Mouse (Mus musculus) adrenal gland (tissue): Measurements from ENCODE around the gene Rtl8a.
"Not testable (repeated sequence)": the region's sequence is repeated elsewhere in the genome, so short reads cannot be mapped to it uniquely, and the experiment has no call there.

Source experiments
- intact Hi-C: fragments of 180-260 bp; cut with DNase I; formaldehyde crosslinking; loops from one replicate; pipeline ENCODE4 v1.15.1; 2025
- long read RNA-seq, 2 experiments: library from polyadenylated mRNA; unstranded; transcript quantifications; one replicate each; pipeline ENCODE4 v2.0.0; 2020; ENCODE audit warnings: borderline replicate concordance in 1 of 2; ENCODE audit not compliant: insufficient replicate concordance in 1 of 2

Gene Rtl8a
- long read RNA-seq, experiment 1, transcript Rtl8a-201 (1 exons, 1,195 nt): major isoform, 5 of 5 reads
- long read RNA-seq, experiment 1, partial matches to known transcripts: 0 of 5 reads
- long read RNA-seq, experiment 1, other reads (novel, unspliced or antisense): 0 of 5 reads
- long read RNA-seq, experiment 2, partial matches to known transcripts: 0 of 5 reads
- long read RNA-seq, experiment 2, other reads (novel, unspliced or antisense): 1 of 5 reads

GRCm38 (mm10) chrX:53642980-53643961 is at the start of gene Rtl8a:
TSS of gene Rtl8a (minus strand) at chrX:53643682.
- intact Hi-C loops: not testable (repeated sequence)

GRCm38 (mm10) chrX:53693141-53693540 is 49.7 kb upstream of the Rtl8a start:
- intact Hi-C loops: no loop called here

- intact Hi-C loops: no loop called here
These were observed 48.6 kb upstream of the Rtl8a start for GRCm38 (mm10) chrX:53692065-53692464.

- intact Hi-C loops: not testable (repeated sequence)
These were observed 41.2 kb upstream of the Rtl8a start for GRCm38 (mm10) chrX:53684676-53685075.

GRCm38 (mm10) chrX:53682650-53683049 is 39.2 kb upstream of the Rtl8a start:
- intact Hi-C loops: not testable (repeated sequence)

GRCm38 (mm10) chrX:53676943-53677342 is 33.5 kb upstream of the Rtl8a start:
- intact Hi-C loops: not testable (repeated sequence)

- intact Hi-C loops: not testable (repeated sequence)
These were observed 27.2 kb upstream of the Rtl8a start for GRCm38 (mm10) chrX:53670696-53671095.

GRCm38 (mm10) chrX:53670294-53670693 is 26.8 kb upstream of the Rtl8a start, which contains the start of gene Rtl8b:
TSS of gene Rtl8b (minus strand) at chrX:53670408.
- intact Hi-C loops: no loop called here

GRCm38 (mm10) chrX:53669557-53670270 is 26.2 kb upstream of the Rtl8a start:
- intact Hi-C loops: not testable (repeated sequence)

- intact Hi-C loops: not testable (repeated sequence)
These were observed 9.4 kb upstream of the Rtl8a start for GRCm38 (mm10) chrX:53652917-53653316.

- intact Hi-C loops: no loop called here
These were observed 2.4 kb upstream of the Rtl8a start for GRCm38 (mm10) chrX:53645885-53646284.

- intact Hi-C loops: not testable (repeated sequence)
These were observed 890 bp downstream of the Rtl8a start for GRCm38 (mm10) chrX:53642604-53642979.

GRCm38 (mm10) chrX:53638107-53638506 is 5.4 kb downstream of the Rtl8a start:
- intact Hi-C loops: not testable (repeated sequence)

GRCm38 (mm10) chrX:53611395-53611794 is 32.1 kb downstream of the Rtl8a start:
- intact Hi-C loops: not testable (repeated sequence)

- intact Hi-C loops: no loop called here
These were observed 32.9 kb downstream of the Rtl8a start for GRCm38 (mm10) chrX:53610571-53610970.

- intact Hi-C loops: not testable (repeated sequence)
These were observed 34.6 kb downstream of the Rtl8a start, which contains the start of gene Gm14597 for GRCm38 (mm10) chrX:53608879-53609278. TSS of gene Gm14597 (minus strand) at chrX:53608979.

GRCm38 (mm10) chrX:53608122-53608813 is 35.2 kb downstream of the Rtl8a start:
- intact Hi-C loops: no loop called here

GRCm38 (mm10) chrX:53607242-53608121 is 36.0 kb downstream of the Rtl8a start, which contains the start of gene Rtl8c:
TSS of gene Rtl8c (plus strand) at chrX:53608032.
- intact Hi-C loops: no loop called here

- intact Hi-C loops: not testable (repeated sequence)
These were observed 37.3 kb downstream of the Rtl8a start for GRCm38 (mm10) chrX:53606176-53606575.

- intact Hi-C loops: not testable (repeated sequence)
These were observed 43.5 kb downstream of the Rtl8a start for GRCm38 (mm10) chrX:53599993-53600392.
